Mouse (Mus musculus) thymus, adult 2 months (tissue): Measurements from ENCODE around the gene Gabrb1.

Source experiments
- CTCF ChIP-seq: fragments of 200-500 bp; IDR thresholded peaks from 2 replicates; pipeline ENCODE4 v1.5.1; 2012; ENCODE audit warnings: mild to moderate bottlenecking, control low read depth, low read length, moderate library complexity, borderline replicate concordance; ENCODE audit not compliant: control insufficient read depth, poor library complexity, insufficient read depth; ENCODE audit errors: extremely low read depth
- POLR2A ChIP-seq: fragments of 200-500 bp; IDR thresholded peaks from 2 replicates; pipeline ENCODE4 v1.6.1; 2012; ENCODE audit warnings: mild to moderate bottlenecking, low read length, control low read depth, moderate library complexity; ENCODE audit not compliant: control insufficient read depth, poor library complexity, insufficient read depth; ENCODE audit errors: extremely low read depth

DNA sequence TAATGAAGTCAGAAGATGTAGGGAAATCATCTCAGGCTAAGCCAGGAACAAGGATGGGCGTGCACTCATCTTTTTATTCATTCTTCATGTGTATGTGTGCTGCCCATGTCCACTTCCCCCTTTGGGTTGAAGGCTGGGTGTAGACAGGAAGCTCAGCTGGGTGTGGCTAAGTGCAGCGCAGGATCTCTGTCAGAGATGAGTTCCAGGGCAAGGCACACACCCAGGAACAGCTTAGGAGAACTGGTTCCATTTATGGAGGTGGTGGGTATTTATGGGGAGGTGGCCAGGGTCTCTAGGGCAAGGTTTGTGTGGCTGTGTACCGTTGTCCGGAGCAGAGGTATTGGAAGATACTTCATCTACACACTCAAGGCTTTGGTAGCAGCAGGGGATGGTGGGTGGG lies 524.9 kb downstream of the Gabrb1 start:
- TF ChIP-seq CTCF = no peak
- TF ChIP-seq POLR2A = no peak
